Comparison of ENCODE assay signal across 9 mouse cellular contexts in the genomic region with DNA sequence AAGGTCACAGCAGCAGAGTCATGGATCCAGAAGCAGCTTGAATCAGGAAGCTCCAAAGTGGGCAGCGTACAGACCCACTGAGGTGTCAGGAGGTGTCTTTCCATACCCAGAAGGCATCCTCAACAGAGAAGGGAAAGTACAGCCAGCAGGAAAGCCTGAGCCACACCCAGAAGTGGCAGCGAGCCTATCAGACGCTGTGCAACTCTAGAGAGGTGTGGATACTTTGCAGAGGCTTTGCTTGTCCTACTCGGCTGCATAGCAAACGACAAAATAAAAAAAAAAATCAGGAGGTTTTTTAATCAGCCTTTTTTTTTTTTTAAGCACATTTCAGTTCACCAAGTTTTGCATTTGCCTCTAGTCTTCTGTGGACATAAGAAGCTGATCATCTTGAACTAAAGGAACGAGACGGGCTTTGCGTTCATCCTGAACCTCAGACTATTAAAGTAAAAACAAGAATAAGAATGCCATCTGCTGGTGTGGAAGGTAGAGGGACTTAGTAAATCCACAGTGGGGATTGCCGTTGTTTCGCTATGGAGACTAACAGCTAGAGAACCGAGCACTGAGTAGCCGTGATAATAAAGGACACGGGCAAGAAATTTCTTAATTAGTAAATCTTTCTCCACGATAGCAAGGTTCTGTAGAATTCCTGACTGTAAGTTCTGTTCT.
DNase-seq lines count a peak whose midpoint lies in the region; ATAC-seq and TF ChIP-seq lines count a peak whose summit lies in the region.
"Had no signal": no experiment of that assay in that cellular context is flagged by ENCODE, and none has a peak within 500 bp of the region (broad histone marks: within the 10 kb centered on the region; RNA-seq: fewer than 3 reads in every experiment).

No protein-coding gene starts in this region.

- H3K4me3 ChIP-seq in kidney, adult 2 months (ENCODE audit: insufficient read depth, low read depth, low read length): no peak overlapping the region
- H3K4me3 ChIP-seq: erythroblast, embryonic 14.5 days had no signal

- ATAC-seq in megakaryocyte-erythroid progenitor cell, adult 5-6 weeks (replicated peaks; ENCODE audit: low FRiP score, low TSS enrichment, poor library complexity, severe bottlenecking): peak; percentile 90

- WGBS in kidney, adult 2 months: 25% methylated on average over 14 of the region's 14 CpGs

- no peaks in the 10 kb centered on the region for H3K4me1 ChIP-seq in kidney, adult 2 months (ENCODE audit: control insufficient read depth, insufficient read depth, low read length)

- no peak for TF ChIP-seq POLR2A in kidney, adult 2 months (IDR thresholded peaks at IDR 0.05; ENCODE audit: low read depth, low read length)

- peak; percentile 34 for DNase-seq in adrenal gland, adult 2 months
- DNase-seq in adrenal gland, postnatal 4 days (ENCODE audit: low spot score in 2 of 2): no peak
- peak; percentile 12 for DNase-seq in kidney, postnatal 4 days
- DNase-seq in kidney, adult 2 months: no peak
- DNase-seq in embryo, embryonic 11 days: peak; percentile 43
- no peak for DNase-seq in thymus, adult 18-20 months
- no peak for DNase-seq in ovary, postnatal 10 days (ENCODE audit: low spot score)

- H3K27ac ChIP-seq in kidney, adult 2 months (ENCODE audit: insufficient read depth, low read depth, low read length): no peak overlapping the region

- no peaks in the 10 kb centered on the region for H3K27me3 ChIP-seq in kidney, adult 2 months (replicated peaks; ENCODE audit: control insufficient read depth, insufficient read depth, low read length)

- no peaks in the 10 kb centered on the region for H3K36me3 ChIP-seq in kidney, adult 2 months (ENCODE audit: control insufficient read depth, insufficient read depth, low read length)

- no peak for TF ChIP-seq CTCF in kidney, adult 2 months (conservative IDR thresholded peaks at IDR 0.05; ENCODE audit: insufficient read depth, insufficient read length, low read depth, low read length)

Comparison
In these comparisons a context has a peak if more than half of its experiments do, and no peak if none do; other contexts are left out.
1. DNase-seq: peak in adrenal gland, adult 2 months (single experiment), kidney, postnatal 4 days (2 of 2) and embryo, embryonic 11 days (single experiment); none in adrenal gland, postnatal 4 days (0 of 2), kidney, adult 2 months (single experiment), thymus, adult 18-20 months (0 of 2) and ovary, postnatal 10 days (single experiment).